Mouse (Mus musculus) embryo, embryonic 9.5 days (tissue): ENCODE results near the gene C2cd3.
A peak's percentile ranks its signal among the peaks of the same experiment; 100 is the strongest.

Source experiments
- DNase-seq: peaks from one replicate; pipeline ENCODE4 v3.0.0-alpha.2; 2017; ENCODE audit errors: extremely low spot score

Gene C2cd3

GRCm38 (mm10) chr7:100371495-100372451 is at the start of gene C2cd3, which contains the start of gene Ppme1:
Gene C2cd3, plus strand, starts transcription at chr7:100372233.
Gene Ppme1, minus strand, starts transcription at chr7:100372307.
- peak; percentile 98 for DNase-seq

GRCm38 (mm10) chr7:100323721-100324120 is 48.3 kb upstream of the C2cd3 start:
- no peak for DNase-seq

GRCm38 (mm10) chr7:100325482-100325881 is 46.6 kb upstream of the C2cd3 start:
- DNase-seq: no peak

GRCm38 (mm10) chr7:100327514-100327913 is 44.5 kb upstream of the C2cd3 start:
- DNase-seq: no peak

- no peak for DNase-seq
These were observed 43.4 kb upstream of the C2cd3 start for GRCm38 (mm10) chr7:100328636-100329035.

- no peak for DNase-seq
These were observed 40.8 kb upstream of the C2cd3 start for GRCm38 (mm10) chr7:100331269-100331668.

GRCm38 (mm10) chr7:100335921-100336320 is 36.1 kb upstream of the C2cd3 start:
- DNase-seq: no peak

GRCm38 (mm10) chr7:100354984-100355383 is 17.0 kb upstream of the C2cd3 start:
- no peak for DNase-seq

GRCm38 (mm10) chr7:100356324-100356723 is 15.7 kb upstream of the C2cd3 start:
- DNase-seq: no peak

GRCm38 (mm10) chr7:100356768-100357167 is 15.3 kb upstream of the C2cd3 start:
- no peak for DNase-seq

GRCm38 (mm10) chr7:100357856-100358255 is 14.2 kb upstream of the C2cd3 start:
- no peak for DNase-seq

- no peak for DNase-seq
These were observed 8.9 kb upstream of the C2cd3 start for GRCm38 (mm10) chr7:100363162-100363561.

GRCm38 (mm10) chr7:100364888-100365287 is 7.1 kb upstream of the C2cd3 start:
- no peak for DNase-seq

- DNase-seq: no peak
These were observed 483 bp downstream of the C2cd3 start for GRCm38 (mm10) chr7:100372452-100372980.

- DNase-seq: no peak
These were observed 6.2 kb downstream of the C2cd3 start for GRCm38 (mm10) chr7:100378257-100378656.

- DNase-seq: no peak
These were observed 9.1 kb downstream of the C2cd3 start for GRCm38 (mm10) chr7:100381161-100381560.

GRCm38 (mm10) chr7:100383207-100383606 is 11.2 kb downstream of the C2cd3 start:
- no peak for DNase-seq

- no peak for DNase-seq
These were observed 16.1 kb downstream of the C2cd3 start for GRCm38 (mm10) chr7:100388174-100388573.

GRCm38 (mm10) chr7:100390166-100390565 is 18.1 kb downstream of the C2cd3 start:
- DNase-seq: no peak

GRCm38 (mm10) chr7:100392265-100392664 is 20.2 kb downstream of the C2cd3 start:
- DNase-seq: no peak

GRCm38 (mm10) chr7:100399231-100399913 is 27.3 kb downstream of the C2cd3 start:
- peak; percentile 21 for DNase-seq

- DNase-seq: no peak
These were observed 29.0 kb downstream of the C2cd3 start for GRCm38 (mm10) chr7:100400899-100401539.
